17 mouse cellular contexts compared by ENCODE assay signal in genomic region chr11:90265581-90265980, GRCm38 (mm10). TPM values are rescaled to one million over a fixed set of nuclear protein-coding genes. Genes with fewer than 3 reads are reported as not detected.
DNase-seq lines count a peak whose midpoint lies in the region; ATAC-seq and TF ChIP-seq lines count a peak whose summit lies in the region.
"Had no signal": no experiment of that assay in that cellular context is flagged by ENCODE, and none has a peak within 500 bp of the region (broad histone marks: within the 10 kb centered on the region; RNA-seq: fewer than 3 reads in every experiment).

No protein-coding gene starts in this region.

- H3K27me3 ChIP-seq in heart, embryonic 13.5 days (replicated peaks): no peaks in the 10 kb centered on the region
- H3K27me3 ChIP-seq in heart, embryonic 11.5 days (ENCODE audit: control insufficient read depth, insufficient read depth, low read length): no peaks in the 10 kb centered on the region
- H3K27me3 ChIP-seq in heart, postnatal 0 days (ENCODE audit: control insufficient read depth, insufficient read depth, low read length): no peaks in the 10 kb centered on the region
- H3K27me3 ChIP-seq: forebrain, embryonic 15.5 days had no signal

- peaks cover 94% of the 10 kb centered on the region for H3K36me3 ChIP-seq in heart, embryonic 13.5 days
- H3K36me3 ChIP-seq in heart, embryonic 11.5 days (ENCODE audit: control insufficient read depth, insufficient read depth, low read length): peaks cover 41% of the 10 kb centered on the region
- peaks cover 88% of the 10 kb centered on the region for H3K36me3 ChIP-seq in heart, postnatal 0 days (replicated peaks; ENCODE audit: control insufficient read depth, insufficient read depth, low read length)

- no peak for DNase-seq in gastrocnemius, adult 2 months
- no peak for DNase-seq in gastrocnemius, postnatal 14 days
- DNase-seq in heart, postnatal 0 days (ENCODE audit: low spot score): peak; percentile 68
- no peak for DNase-seq in heart, postnatal 10 days
- no peak for DNase-seq in cerebellum, postnatal 10 days
- DNase-seq: adrenal gland, adult 2 months; adrenal gland, postnatal 25 days; cerebellum, adult 18-20 months; cerebellum, adult 9-11 months; gastrocnemius, postnatal 25 days; kidney, adult 8-10 months had no signal

- ATAC-seq in heart, embryonic 13.5 days (ENCODE audit: extremely low read depth, insufficient number of reproducible peaks, low FRiP score, low TSS enrichment): no peak
- ATAC-seq in heart, embryonic 11.5 days (replicated peaks; ENCODE audit: insufficient number of reproducible peaks, low FRiP score, low TSS enrichment): no peak
- ATAC-seq in heart, postnatal 0 days (ENCODE audit: insufficient read depth, low read depth): peak; percentile 66; the same call in 1 of the 2 replicates
- ATAC-seq: forebrain, embryonic 15.5 days; hindbrain, embryonic 16.5 days; inflammation-experienced regulatory T-cells, adult 6 months; intestine, postnatal 0 days had no signal

- no peak for TF ChIP-seq EP300 in heart, postnatal 0 days (IDR thresholded peaks at IDR 0.05; ENCODE audit: low read depth)

- intact Hi-C loops in gastrocnemius, adult 2 months (cut with DNase I): no loop called here
- intact Hi-C loops in gastrocnemius, postnatal 14 days (cut with DNase I; ENCODE audit: low total_unique reads): no loop called here
- intact Hi-C loops in heart, postnatal 10 days (cut with DNase I): no loop called here

- no peaks in the 10 kb centered on the region for H3K9me3 ChIP-seq in heart, embryonic 13.5 days
- H3K9me3 ChIP-seq in heart, embryonic 11.5 days (replicated peaks; ENCODE audit: control insufficient read depth, low read length): no peaks in the 10 kb centered on the region
- no peaks in the 10 kb centered on the region for H3K9me3 ChIP-seq in heart, postnatal 0 days (replicated peaks; ENCODE audit: control insufficient read depth, low read length)
- H3K9me3 ChIP-seq: forebrain, embryonic 15.5 days had no signal

- H3K4me2 ChIP-seq in heart, embryonic 13.5 days: no peak overlapping the region
- no peak overlapping the region for H3K4me2 ChIP-seq in heart, embryonic 11.5 days
- no peak overlapping the region for H3K4me2 ChIP-seq in heart, postnatal 0 days (ENCODE audit: low read depth, low read length)
- H3K4me2 ChIP-seq: forebrain, embryonic 15.5 days had no signal

- H3K4me3 ChIP-seq in gastrocnemius, adult 2 months: peak overlapping the region; percentile 13; the same call in 1 of the 2 replicates
- no peak overlapping the region for H3K4me3 ChIP-seq in heart, embryonic 13.5 days
- H3K4me3 ChIP-seq in heart, embryonic 11.5 days (ENCODE audit: low read depth, low read length): no peak overlapping the region
- H3K4me3 ChIP-seq in heart, postnatal 0 days (ENCODE audit: low read depth, low read length): no peak overlapping the region
- H3K4me3 ChIP-seq: forebrain, embryonic 15.5 days had no signal

- peaks cover 16% of the 10 kb centered on the region for H3K4me1 ChIP-seq in heart, embryonic 13.5 days
- no peaks in the 10 kb centered on the region for H3K4me1 ChIP-seq in heart, embryonic 11.5 days (ENCODE audit: control insufficient read depth, insufficient read depth, low read length)
- H3K4me1 ChIP-seq in heart, postnatal 0 days (ENCODE audit: control insufficient read depth, insufficient read depth): 0 out of 2 replicates have a peak, but pooled peaks cover 8% of the 10 kb centered on the region

- H3K9ac ChIP-seq in heart, embryonic 13.5 days: no peak overlapping the region; the same call in 1 of the 2 replicates
- H3K9ac ChIP-seq in heart, embryonic 11.5 days (ENCODE audit: low read depth, low read length): no peak overlapping the region
- H3K9ac ChIP-seq in heart, postnatal 0 days (replicated peaks; ENCODE audit: low read depth, low read length): no peak overlapping the region
- H3K9ac ChIP-seq: forebrain, embryonic 15.5 days had no signal

- 53% methylated on average over 7 of the region's 7 CpGs for WGBS in heart, embryonic 13.5 days
- 65% methylated on average over 7 of the region's 7 CpGs for WGBS in heart, embryonic 11.5 days (ENCODE audit: insufficient replicate concordance)
- WGBS in heart, postnatal 0 days: 42% methylated on average over 7 of the region's 7 CpGs

- TF ChIP-seq CTCF in gastrocnemius, adult 2 months (IDR thresholded peaks at IDR 0.05): peak; percentile 44
- no peak for TF ChIP-seq CTCF in heart, postnatal 0 days (IDR thresholded peaks at IDR 0.05; ENCODE audit: low read depth)

- peak overlapping the region; percentile 87 for H3K27ac ChIP-seq in gastrocnemius, adult 2 months
- peak overlapping the region; percentile 58 for H3K27ac ChIP-seq in heart, embryonic 13.5 days (replicated peaks)
- no peak overlapping the region for H3K27ac ChIP-seq in heart, embryonic 11.5 days (ENCODE audit: low read depth, low read length)
- H3K27ac ChIP-seq in heart, postnatal 0 days (ENCODE audit: low read depth): peak overlapping the region; percentile 28; the same call in 1 of the 2 replicates
- H3K27ac ChIP-seq: forebrain, embryonic 15.5 days had no signal

RNA-seq across cellular contexts. Expression of gene Mmd, which starts 16.3 kb away (rescaled TPM):
- 1 to 10 TPM; 9.2 to 9.5 TPM for total RNA-seq in gastrocnemius, adult 2 months (2021)
- 10 to 100 TPM in 1 of 2 experiments, 1 to 10 TPM in 1; 7.8 to 10.7 TPM for total RNA-seq in gastrocnemius, postnatal 14 days (2021)
- 84.1 and 99.1 TPM in 2 replicates for polyA plus RNA-seq in heart, embryonic 13.5 days (2015; fragmentation: Nextera tagmentation; extraction: Ambion mirVana)
- polyA plus RNA-seq in heart, embryonic 11.5 days (2014; fragmentation: Nextera tagmentation; extraction: Ambion mirVana): 76.1 and 93.0 TPM in 2 replicates
- 58.7 and 78.1 TPM in 2 replicates for total RNA-seq in heart, postnatal 0 days (2014; rRNA removed; ENCODE audit: low replicate concordance)
- 62.0 and 62.6 TPM in 2 replicates for polyA plus RNA-seq in heart, postnatal 0 days (2015; fragmentation: Nextera tagmentation; extraction: Ambion mirVana)
- total RNA-seq in heart, postnatal 10 days (2021): 10 to 100 TPM; 43.2 to 63.5 TPM
